Comparison of ENCODE assay signal across 8 mouse cellular contexts in genomic region chr19:12007105-12007931, GRCm38 (mm10). TPM values are rescaled to one million over a fixed set of nuclear protein-coding genes. Genes with fewer than 3 reads are reported as not detected.
DNase-seq lines count a peak whose midpoint lies in the region; ATAC-seq and TF ChIP-seq lines count a peak whose summit lies in the region.
"Had no signal": no experiment of that assay in that cellular context is flagged by ENCODE, and none has a peak within 500 bp of the region (broad histone marks: within the 10 kb centered on the region; RNA-seq: fewer than 3 reads in every experiment).

No protein-coding gene starts in this region.

- no peaks in the 10 kb centered on the region for H3K79me3 ChIP-seq in C2C12 (ENCODE audit: low read depth)

- H3K4me1 ChIP-seq in ES-E14 (ENCODE audit: control insufficient read depth in 2 of 2, insufficient read depth in 2 of 2, low read length in 2 of 2, poor library complexity in 1 of 2) = peaks cover 2 to 4% of the 10 kb centered on the region in 2 experiments; a peak in 1 of 4 replicates
- peaks cover 2% of the 10 kb centered on the region for H3K4me1 ChIP-seq in heart, embryonic 11.5 days (ENCODE audit: control insufficient read depth, insufficient read depth, low read length)
- H3K4me1 ChIP-seq in kidney, embryonic 16.5 days (ENCODE audit: insufficient read depth, low read length) = peaks cover 16% of the 10 kb centered on the region

- peak; percentile 31 for TF ChIP-seq CTCF in C2C12 (IDR thresholded peaks at IDR 0.05; ENCODE audit: control insufficient read depth, insufficient read depth, insufficient read length)

- no peak for ATAC-seq in heart, embryonic 11.5 days (replicated peaks; ENCODE audit: insufficient number of reproducible peaks, low FRiP score, low TSS enrichment)
- no peak for ATAC-seq in kidney, embryonic 16.5 days (ENCODE audit: low FRiP score, low TSS enrichment)

- no peak overlapping the region for H3ac ChIP-seq in C2C12 (ENCODE audit: control insufficient read depth, insufficient read length, low read depth)

- no peak overlapping the region for H3K4me3 ChIP-seq in C2C12 (ENCODE audit: insufficient read depth, poor library complexity, severe bottlenecking)
- peak overlapping the region in 1 of 2 experiments; percentile 7; a peak in 1 of 4 replicates for H3K4me3 ChIP-seq in ES-E14 (ENCODE audit: insufficient read depth in 1 of 2, low read depth in 1 of 2, low read length in 2 of 2, poor library complexity in 1 of 2, severe bottlenecking in 1 of 2)
- peak overlapping the region; percentile 38 for H3K4me3 ChIP-seq in heart, embryonic 11.5 days (ENCODE audit: low read depth, low read length)
- H3K4me3 ChIP-seq in kidney, embryonic 16.5 days (ENCODE audit: low read length) = peak overlapping the region; percentile 77

- no peak for DNase-seq in ES-E14 (ENCODE audit: low read depth, low spot score)
- DNase-seq in cerebellum, postnatal 10 days = peak; percentile 58 to 60
- DNase-seq in lung, postnatal 25 days (ENCODE audit: low spot score) = peak; percentile 55
- peak; percentile 50 to 65 for DNase-seq in spleen, postnatal 36 days (ENCODE audit: low spot score in 2 of 2)

- H3K36me3 ChIP-seq in C2C12 (ENCODE audit: control insufficient read depth, insufficient read depth) (no peaks in the 10 kb centered on the region), ES-E14 (ENCODE audit: control insufficient read depth, insufficient read depth, low read length, poor library complexity, severe bottlenecking) (no peaks in the 10 kb centered on the region)
- H3K36me3 ChIP-seq in heart, embryonic 11.5 days (ENCODE audit: control insufficient read depth, insufficient read depth, low read length) = no peaks in the 10 kb centered on the region
- H3K36me3 ChIP-seq in kidney, embryonic 16.5 days (ENCODE audit: insufficient read depth, low read length) = no peaks in the 10 kb centered on the region

- H3K27me3 ChIP-seq in C2C12 (ENCODE audit: control insufficient read depth, insufficient read depth, insufficient read length) = no peaks in the 10 kb centered on the region
- no peaks in the 10 kb centered on the region for H3K27me3 ChIP-seq in heart, embryonic 11.5 days (ENCODE audit: control insufficient read depth, insufficient read depth, low read length)
- no peaks in the 10 kb centered on the region for H3K27me3 ChIP-seq in kidney, embryonic 16.5 days (ENCODE audit: insufficient read depth, low read length)

- 12% methylated on average over 17 of the region's 17 CpGs for WGBS in heart, embryonic 11.5 days (ENCODE audit: insufficient replicate concordance)
- WGBS in kidney, embryonic 16.5 days = 10% methylated on average over 17 of the region's 17 CpGs

- H3K9me3 ChIP-seq in ES-E14 (ENCODE audit: control insufficient read depth, insufficient read depth, low read depth, low read length) = no peaks in the 10 kb centered on the region
- no peaks in the 10 kb centered on the region for H3K9me3 ChIP-seq in heart, embryonic 11.5 days (replicated peaks; ENCODE audit: control insufficient read depth, low read length)
- no peaks in the 10 kb centered on the region for H3K9me3 ChIP-seq in kidney, embryonic 16.5 days (ENCODE audit: low read length)

- no peaks in the 10 kb centered on the region for H3K79me2 ChIP-seq in C2C12 (ENCODE audit: control insufficient read depth, insufficient read depth)

- no peak overlapping the region for H3K9ac ChIP-seq in ES-E14 (ENCODE audit: insufficient read depth, low read depth, low read length, poor library complexity, severe bottlenecking)
- no peak overlapping the region for H3K9ac ChIP-seq in heart, embryonic 11.5 days (ENCODE audit: low read depth, low read length)
- H3K9ac ChIP-seq in kidney, embryonic 16.5 days (replicated peaks; ENCODE audit: low read length) = 0 out of 2 replicates have a peak overlapping the region, but pooled peaks have one; percentile 28

- no peak overlapping the region for H3K27ac ChIP-seq in ES-E14 (ENCODE audit: insufficient read depth, low read depth, low read length, poor library complexity, severe bottlenecking)
- H3K27ac ChIP-seq in heart, embryonic 11.5 days (ENCODE audit: low read depth, low read length) = no peak overlapping the region
- H3K27ac ChIP-seq in kidney, embryonic 16.5 days (ENCODE audit: low read length) = no peak overlapping the region

- peak overlapping the region; percentile 73 for H3K4me2 ChIP-seq in heart, embryonic 11.5 days
- H3K4me2 ChIP-seq in kidney, embryonic 16.5 days (replicated peaks; ENCODE audit: low read depth, low read length) = peak overlapping the region; percentile 72

- in situ Hi-C loops in ES-E14 (cut with MboI; ENCODE audit: low sequenced_read_pairs in 2 of 2, unreplicated experiment in 2 of 2) = loop anchor here in 1 of 2 experiments (25.0 kb wide), 1 partner anchor 780 kb away; the partner anchor contains the start of genes Lpxn and Zfp91

TF ChIP-seq in C2C12, 6 proteins besides CTCF, POLR2A, EP300 and RAD21:
- TF ChIP-seq CEBPB (IDR thresholded peaks at IDR 0.05; ENCODE audit: low read depth) (peak; percentile 76), MAX (IDR thresholded peaks at IDR 0.05) (no peak)

TF ChIP-seq in ES-E14, 5 proteins besides CTCF, POLR2A, EP300 and RAD21:
- TF ChIP-seq ZNF384 (IDR thresholded peaks at IDR 0.05; ENCODE audit: low read depth, low read length) (no peak), ZC3H11A (IDR thresholded peaks at IDR 0.05; ENCODE audit: borderline replicate concordance, low read depth, low read length) (peak; percentile 22; the same call in 1 of the 2 replicates)

RNA-seq across cellular contexts. Expression of gene Olfr1423, which starts 33.8 kb away (rescaled TPM):
- polyA plus RNA-seq in C2C12 (2012; fragmentation: generic; extraction: Trizol) = 0.01 TPM
- 0.11 and 0.27 TPM in 2 replicates for total RNA-seq in ES-E14 (2012; rRNA removed)
- not detected in 2 replicates for polyA plus RNA-seq in heart, embryonic 11.5 days (2014; fragmentation: Nextera tagmentation; extraction: Ambion mirVana)
- polyA plus RNA-seq in kidney, embryonic 16.5 days (2015; fragmentation: Nextera tagmentation; extraction: Ambion mirVana) = not detected in 2 replicates
- total RNA-seq: layer of hippocampus, adult 18-20 months had no signal

RNA-seq across cellular contexts. Expression of gene Osbp, which starts 41.6 kb away (rescaled TPM):
- polyA plus RNA-seq in C2C12 (2012; fragmentation: generic; extraction: Trizol) = 14.3 TPM
- total RNA-seq in ES-E14 (2012; rRNA removed) = 15.8 and 18.5 TPM in 2 replicates
- polyA plus RNA-seq in heart, embryonic 11.5 days (2014; fragmentation: Nextera tagmentation; extraction: Ambion mirVana) = 8.6 and 11.8 TPM in 2 replicates
- 4.1 and 4.2 TPM in 2 replicates for polyA plus RNA-seq in kidney, embryonic 16.5 days (2015; fragmentation: Nextera tagmentation; extraction: Ambion mirVana)

RNA-seq across cellular contexts. Expression of gene Olfr1424, which starts 55.2 kb away (rescaled TPM):
- not detected for polyA plus RNA-seq in C2C12 (2012; fragmentation: generic; extraction: Trizol)
- total RNA-seq in ES-E14 (2012; rRNA removed) = not detected in 2 replicates
- polyA plus RNA-seq in heart, embryonic 11.5 days (2014; fragmentation: Nextera tagmentation; extraction: Ambion mirVana) = not detected in 2 replicates
- polyA plus RNA-seq in kidney, embryonic 16.5 days (2015; fragmentation: Nextera tagmentation; extraction: Ambion mirVana) = not detected in 2 replicates
- total RNA-seq: layer of hippocampus, adult 18-20 months had no signal
